Mouse (Mus musculus): ENCODE results near the gene Gjd2.
A peak's percentile ranks its signal among the peaks of the same experiment; 100 is the strongest.

Gene Gjd2

GRCm38 (mm10) chr2:114013295-114013771 lies at the start of gene Gjd2:
Gjd2 (minus strand) TSS chr2:114013619.
- no peak for DNase-seq (ENCODE audit: low read depth)

- no peak for DNase-seq (ENCODE audit: low read depth)
Measured at GRCm38 (mm10) chr2:114060071-114060591, 46.7 kb upstream of the Gjd2 start.

GRCm38 (mm10) chr2:114059608-114060007 lies 46.2 kb upstream of the Gjd2 start:
- peak; percentile 43 for DNase-seq (ENCODE audit: low read depth)

GRCm38 (mm10) chr2:114058226-114058796 lies 44.9 kb upstream of the Gjd2 start:
- DNase-seq (ENCODE audit: low read depth): no peak

GRCm38 (mm10) chr2:114057303-114057853 lies 44.0 kb upstream of the Gjd2 start:
- DNase-seq (ENCODE audit: low read depth): no peak

- DNase-seq (ENCODE audit: low read depth): no peak
Measured at GRCm38 (mm10) chr2:114054129-114054528, 40.7 kb upstream of the Gjd2 start.

- no peak for DNase-seq (ENCODE audit: low read depth)
Measured at GRCm38 (mm10) chr2:114052696-114053598, 39.5 kb upstream of the Gjd2 start, which contains the start of gene Actc1. Actc1 (minus strand) TSS chr2:114053548.

- DNase-seq (ENCODE audit: low read depth): no peak
Measured at GRCm38 (mm10) chr2:114051871-114052241, 38.4 kb upstream of the Gjd2 start.

- DNase-seq (ENCODE audit: low read depth): no peak
Measured at GRCm38 (mm10) chr2:114051111-114051870, 37.9 kb upstream of the Gjd2 start.

GRCm38 (mm10) chr2:114050150-114050549 lies 36.7 kb upstream of the Gjd2 start:
- DNase-seq (ENCODE audit: low read depth): no peak

- no peak for DNase-seq (ENCODE audit: low read depth)
Measured at GRCm38 (mm10) chr2:114049372-114049771, 36.0 kb upstream of the Gjd2 start.

- DNase-seq (ENCODE audit: low read depth): no peak
Measured at GRCm38 (mm10) chr2:114047960-114048611, 34.7 kb upstream of the Gjd2 start.

GRCm38 (mm10) chr2:114046151-114046664 lies 32.8 kb upstream of the Gjd2 start:
- no peak for DNase-seq (ENCODE audit: low read depth)

GRCm38 (mm10) chr2:114037926-114038325 lies 24.5 kb upstream of the Gjd2 start:
- DNase-seq (ENCODE audit: low read depth): no peak

GRCm38 (mm10) chr2:114032259-114032658 lies 18.8 kb upstream of the Gjd2 start:
- DNase-seq (ENCODE audit: low read depth): no peak

GRCm38 (mm10) chr2:114023383-114023782 lies 10.0 kb upstream of the Gjd2 start:
- DNase-seq (ENCODE audit: low read depth): no peak

- DNase-seq (ENCODE audit: low read depth): no peak
Measured at GRCm38 (mm10) chr2:114020210-114020563, 6.8 kb upstream of the Gjd2 start.

- DNase-seq (ENCODE audit: low read depth): no peak
Measured at GRCm38 (mm10) chr2:114019474-114020209, 6.2 kb upstream of the Gjd2 start.

GRCm38 (mm10) chr2:114018136-114018535 lies 4.7 kb upstream of the Gjd2 start:
- DNase-seq (ENCODE audit: low read depth): no peak

- no peak for DNase-seq (ENCODE audit: low read depth)
Measured at GRCm38 (mm10) chr2:114014839-114015238, 1.4 kb upstream of the Gjd2 start.

GRCm38 (mm10) chr2:114013846-114014245 lies 427 bp upstream of the Gjd2 start:
- DNase-seq (ENCODE audit: low read depth): no peak

Data from 416B (cell line).